Mouse (Mus musculus): Measurements from ENCODE around the gene Slc2a8. TPM values are rescaled to one million over a fixed set of nuclear protein-coding genes. Genes with fewer than 3 reads are reported as not detected.
A peak's percentile ranks its signal among the peaks of the same experiment; 100 is the strongest.

Slc2a8 gene
- total and polyA plus RNA-seq, 3 experiments = 7.4 to 16.0 TPM; not detected in 1

DNA sequence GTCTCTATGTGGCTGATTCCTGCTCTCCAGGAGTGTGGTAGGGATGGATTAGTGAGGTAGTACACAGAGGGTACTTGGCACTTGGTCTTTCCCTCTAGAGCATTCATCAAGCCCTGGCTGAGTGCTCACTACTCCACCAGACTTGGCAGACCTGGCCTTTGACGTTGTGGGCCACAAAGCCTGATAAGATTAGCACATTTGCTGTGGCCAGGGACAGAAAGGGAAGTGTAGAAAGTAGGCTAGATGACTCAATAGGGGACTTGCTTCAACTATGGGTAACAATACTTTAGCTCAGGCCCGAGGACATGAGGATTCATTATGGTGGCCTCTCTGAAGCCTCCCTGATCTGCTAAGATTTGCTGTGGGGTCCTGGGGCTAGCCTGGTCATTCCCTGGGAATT lies 35.3 kb upstream of the Slc2a8 start:
- TF ChIP-seq GATA1 (IDR thresholded peaks at IDR 0.05; ENCODE audit: low read depth, low read length) (peak; percentile 90), SIN3A (IDR thresholded peaks at IDR 0.05; ENCODE audit: low read length) (0 out of 2 replicates have a peak, but pooled peaks have one; percentile 36), TAL1 (IDR thresholded peaks at IDR 0.05; ENCODE audit: low read length) (peak; percentile 83), EP300 (IDR thresholded peaks at IDR 0.05; ENCODE audit: low read depth in 1 of 2, low read length in 2 of 2) (peak; percentile 84 to 94), ELF1 (IDR thresholded peaks at IDR 0.05; ENCODE audit: low read depth, low read length) (no peak), TCF12 (IDR thresholded peaks at IDR 0.05; ENCODE audit: low read depth, low read length) (peak; percentile 76)
- H3K79me2 ChIP-seq (ENCODE audit: control insufficient read depth, insufficient read depth, low read length, poor library complexity) = no peaks in the 10 kb centered on the region
- peaks cover 0 to 2% of the 10 kb centered on the region in 2 experiments; a peak in 1 of 4 replicates for H3K36me3 ChIP-seq (ENCODE audit: control insufficient read depth in 1 of 2, insufficient read depth in 2 of 2, low read length in 2 of 2)
- peak; percentile 88 for DNase-seq (ENCODE audit: low read depth, low spot score)
- no peak overlapping the region for H3K4me3 ChIP-seq (ENCODE audit: control insufficient read depth in 1 of 2, insufficient read depth in 1 of 2, low read depth in 2 of 2, low read length in 2 of 2)
- peaks cover 0 to 12% of the 10 kb centered on the region in 2 experiments; a peak in 2 of 4 replicates for H3K4me1 ChIP-seq (ENCODE audit: control insufficient read depth in 1 of 2, insufficient read depth in 2 of 2, low read length in 2 of 2)
- H3K9me3 ChIP-seq (replicated peaks; ENCODE audit: insufficient read depth, low read length) = no peaks in the 10 kb centered on the region
- H3K27me3 ChIP-seq (ENCODE audit: control insufficient read depth in 1 of 2, insufficient read depth in 2 of 2, low read length in 2 of 2) = no peaks in the 10 kb centered on the region
- H3K27ac ChIP-seq (ENCODE audit: control insufficient read depth, low read depth, low read length) = no peak overlapping the region
- H3K9ac ChIP-seq (ENCODE audit: control insufficient read depth, low read depth, low read length, poor library complexity, severe bottlenecking) = no peak overlapping the region

DNA sequence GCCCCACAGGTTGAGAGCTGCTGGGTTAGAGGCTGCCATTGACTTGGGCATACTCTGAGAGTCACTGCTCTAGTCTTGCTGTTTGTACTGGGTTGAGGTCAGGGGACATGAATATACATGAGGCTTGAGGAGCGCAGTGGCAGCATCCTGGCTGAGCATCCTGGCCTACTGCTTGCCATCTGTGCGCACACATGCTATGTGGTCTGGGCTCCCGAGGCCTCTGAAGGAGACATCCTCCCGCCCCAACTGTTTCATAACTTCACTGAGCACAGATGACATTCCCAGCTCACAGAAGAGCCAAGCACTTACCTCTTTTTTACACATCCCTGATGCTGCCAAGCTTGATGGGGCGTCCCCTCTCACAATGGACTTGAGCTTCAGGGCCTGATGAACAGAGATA lies 33.0 kb upstream of the Slc2a8 start:
- no peak for TF ChIP-seq EP300 (IDR thresholded peaks at IDR 0.05; ENCODE audit: low read depth in 1 of 2, low read length in 2 of 2)
- TF ChIP-seq TBP (IDR thresholded peaks at IDR 0.05; ENCODE audit: low read depth, low read length) = no peak
- TF ChIP-seq CHD2 (IDR thresholded peaks at IDR 0.05; ENCODE audit: low read length) = no peak
- no peak for TF ChIP-seq SMC3 (IDR thresholded peaks at IDR 0.05; ENCODE audit: low read depth, low read length)
- no peak for TF ChIP-seq ZKSCAN1 (IDR thresholded peaks at IDR 0.05; ENCODE audit: low read depth, low read length)
- TF ChIP-seq SIN3A (IDR thresholded peaks at IDR 0.05; ENCODE audit: low read length) = no peak
- TF ChIP-seq MXI1 (IDR thresholded peaks at IDR 0.05; ENCODE audit: low read depth, low read length) = no peak
- TF ChIP-seq BHLHE40 (IDR thresholded peaks at IDR 0.05; ENCODE audit: borderline replicate concordance, low read depth, low read length) = no peak
- TF ChIP-seq NRF1 (IDR thresholded peaks at IDR 0.05; ENCODE audit: insufficient read depth, low read depth, low read length, poor library complexity, severe bottlenecking) = no peak
- TF ChIP-seq ETS1 (IDR thresholded peaks at IDR 0.05; ENCODE audit: low read depth, low read length) = no peak
- no peak for TF ChIP-seq MYB (IDR thresholded peaks at IDR 0.05; ENCODE audit: low read depth, low read length)
- no peak for TF ChIP-seq TCF12 (IDR thresholded peaks at IDR 0.05; ENCODE audit: low read depth, low read length)
- TF ChIP-seq CHD1 (IDR thresholded peaks at IDR 0.05; ENCODE audit: low read depth, low read length) = no peak
- TF ChIP-seq KAT2A (conservative IDR thresholded peaks at IDR 0.05; ENCODE audit: low read depth, low read length) = no peak
- no peak for TF ChIP-seq ZNF384 (IDR thresholded peaks at IDR 0.05; ENCODE audit: low read depth, low read length)
- no peak for TF ChIP-seq USF2 (IDR thresholded peaks at IDR 0.05; ENCODE audit: borderline replicate concordance in 1 of 2, insufficient read depth in 1 of 2, low read depth in 1 of 2, low read length in 2 of 2)
- no peak for TF ChIP-seq MAZ (IDR thresholded peaks at IDR 0.05; ENCODE audit: low read depth, low read length)
- Histone ChIP-seq H3K4me3 (ENCODE audit: control insufficient read depth in 1 of 2, insufficient read depth in 1 of 2, low read depth in 2 of 2, low read length in 2 of 2) (no peak overlapping the region), H3K27ac (ENCODE audit: control insufficient read depth, low read depth, low read length) (no peak overlapping the region), H3K27me3 (ENCODE audit: control insufficient read depth in 1 of 2, insufficient read depth in 2 of 2, low read length in 2 of 2) (no peaks in the 10 kb centered on the region; a peak in 1 of 4 replicates), H3K9me3 (replicated peaks; ENCODE audit: insufficient read depth, low read length) (no peaks in the 10 kb centered on the region), H3K9ac (ENCODE audit: control insufficient read depth, low read depth, low read length, poor library complexity, severe bottlenecking) (no peak overlapping the region), H3K79me2 (ENCODE audit: control insufficient read depth, insufficient read depth, low read length, poor library complexity) (no peaks in the 10 kb centered on the region), H3K4me1 (ENCODE audit: control insufficient read depth in 1 of 2, insufficient read depth in 2 of 2, low read length in 2 of 2) (peaks cover 0 to 12% of the 10 kb centered on the region in 2 experiments; a peak in 2 of 4 replicates), H3K36me3 (ENCODE audit: control insufficient read depth in 1 of 2, insufficient read depth in 2 of 2, low read length in 2 of 2) (peaks cover 0 to 2% of the 10 kb centered on the region in 2 experiments; a peak in 1 of 4 replicates)
- no peak for DNase-seq (ENCODE audit: low read depth, low spot score)
